Mouse (Mus musculus): ENCODE data around the gene Cacna1d. TPM values are rescaled to one million over a fixed set of nuclear protein-coding genes. Genes with fewer than 3 reads are reported as not detected.

Cacna1d gene
- polyA plus RNA-seq, 1 experiment from 2014 or later: 4.2 TPM

GRCm38 (mm10) chr14:30512896-30513295 lies 21.6 kb upstream of the Cacna1d start:
- H3K9me3 ChIP-seq (replicated peaks): no peaks in the 10 kb centered on the region
- H3K4me2 ChIP-seq (replicated peaks): no peak overlapping the region
- WGBS: 79% methylated on average over 5 of the region's 5 CpGs
- H3K9ac ChIP-seq: no peak overlapping the region
- peaks cover 50% of the 10 kb centered on the region for H3K36me3 ChIP-seq
- no peak overlapping the region for H3K27ac ChIP-seq (replicated peaks)
- H3K4me1 ChIP-seq: no peaks in the 10 kb centered on the region
- ATAC-seq (ENCODE audit: insufficient number of reproducible peaks, low FRiP score, low TSS enrichment, low read depth): no peak
- no peaks in the 10 kb centered on the region for H3K27me3 ChIP-seq
- H3K4me3 ChIP-seq (replicated peaks): no peak overlapping the region

GRCm38 (mm10) chr14:30510214-30510763 lies 19.0 kb upstream of the Cacna1d start:
- peaks cover 63% of the 10 kb centered on the region for H3K36me3 ChIP-seq
- ATAC-seq (ENCODE audit: insufficient number of reproducible peaks, low FRiP score, low TSS enrichment, low read depth): no peak
- WGBS: 90% methylated on average over 6 of the region's 6 CpGs

GRCm38 (mm10) chr14:30504990-30505389 lies 13.7 kb upstream of the Cacna1d start:
- no peaks in the 10 kb centered on the region for H3K9me3 ChIP-seq (replicated peaks)
- no peaks in the 10 kb centered on the region for H3K27me3 ChIP-seq
- H3K4me1 ChIP-seq: peaks cover 9% of the 10 kb centered on the region; the same call in 1 of the 2 replicates
- no peak for ATAC-seq (ENCODE audit: insufficient number of reproducible peaks, low FRiP score, low TSS enrichment, low read depth)
- no peak overlapping the region for H3K9ac ChIP-seq
- H3K4me3 ChIP-seq (replicated peaks): no peak overlapping the region
- no peak overlapping the region for H3K27ac ChIP-seq (replicated peaks)
- peaks cover 40% of the 10 kb centered on the region for H3K36me3 ChIP-seq
- H3K4me2 ChIP-seq (replicated peaks): no peak overlapping the region
- WGBS: 78% methylated on average over 5 of the region's 5 CpGs

More at GRCm38 (mm10) chr14:30510214-30510763, 19.0 kb upstream of the Cacna1d start:
- H3K4me3 ChIP-seq (replicated peaks): no peak overlapping the region
- no peak overlapping the region for H3K4me2 ChIP-seq (replicated peaks)
- no peaks in the 10 kb centered on the region for H3K4me1 ChIP-seq
- H3K9ac ChIP-seq: no peak overlapping the region
- no peak overlapping the region for H3K27ac ChIP-seq (replicated peaks)
- H3K27me3 ChIP-seq: no peaks in the 10 kb centered on the region
- H3K9me3 ChIP-seq (replicated peaks): no peaks in the 10 kb centered on the region

GRCm38 (mm10) chr14:30498202-30498601 lies 6.9 kb upstream of the Cacna1d start:
- peaks cover 24% of the 10 kb centered on the region for H3K36me3 ChIP-seq
- WGBS: 75% methylated on average over 2 of the region's 2 CpGs
- H3K4me1 ChIP-seq: no peaks in the 10 kb centered on the region
- H3K4me3 ChIP-seq (replicated peaks): no peak overlapping the region
- no peak overlapping the region for H3K9ac ChIP-seq
- no peaks in the 10 kb centered on the region for H3K9me3 ChIP-seq (replicated peaks)
- no peak for ATAC-seq (ENCODE audit: insufficient number of reproducible peaks, low FRiP score, low TSS enrichment, low read depth)
- H3K27ac ChIP-seq (replicated peaks): no peak overlapping the region
- no peaks in the 10 kb centered on the region for H3K27me3 ChIP-seq
- H3K4me2 ChIP-seq (replicated peaks): no peak overlapping the region

- Histone ChIP-seq H3K4me2 (replicated peaks) (no peak overlapping the region), H3K4me3 (replicated peaks) (no peak overlapping the region), H3K36me3 (peaks cover 40% of the 10 kb centered on the region), H3K9ac (no peak overlapping the region), H3K27ac (replicated peaks) (no peak overlapping the region), H3K9me3 (replicated peaks) (no peaks in the 10 kb centered on the region), H3K27me3 (no peaks in the 10 kb centered on the region), H3K4me1 (no peaks in the 10 kb centered on the region)
- WGBS: 71% methylated on average over 6 of the region's 6 CpGs
- no peak for ATAC-seq (ENCODE audit: insufficient number of reproducible peaks, low FRiP score, low TSS enrichment, low read depth)
Measured at GRCm38 (mm10) chr14:30494998-30495397, 3.7 kb upstream of the Cacna1d start.

GRCm38 (mm10) chr14:30493276-30493675 lies 2.0 kb upstream of the Cacna1d start:
- H3K36me3 ChIP-seq: peaks cover 44% of the 10 kb centered on the region
- WGBS: 77% methylated on average over 1 of the region's 1 CpGs
- H3K4me1 ChIP-seq: no peaks in the 10 kb centered on the region
- no peak overlapping the region for H3K4me3 ChIP-seq (replicated peaks)
- H3K9me3 ChIP-seq (replicated peaks): no peaks in the 10 kb centered on the region
- ATAC-seq (ENCODE audit: insufficient number of reproducible peaks, low FRiP score, low TSS enrichment, low read depth): no peak
- H3K4me2 ChIP-seq (replicated peaks): no peak overlapping the region
- H3K27me3 ChIP-seq: no peaks in the 10 kb centered on the region
- H3K9ac ChIP-seq: no peak overlapping the region
- no peak overlapping the region for H3K27ac ChIP-seq (replicated peaks)

GRCm38 (mm10) chr14:30479361-30479948 lies 11.8 kb downstream of the Cacna1d start, which contains the start of gene Dcp1a:
Dcp1a (plus strand) TSS chr14:30479535.
- no peaks in the 10 kb centered on the region for H3K9me3 ChIP-seq (replicated peaks)
- peaks cover 17% of the 10 kb centered on the region for H3K4me1 ChIP-seq
- under 1% methylated on average over 39 of the region's 39 CpGs for WGBS
- H3K4me2 ChIP-seq (replicated peaks): peak within 1 kb of the TSS; percentile 61
- H3K9ac ChIP-seq: peak within 1 kb of the TSS; percentile 87
- peaks cover 20% of the 10 kb centered on the region; the same call in 1 of the 2 replicates for H3K36me3 ChIP-seq
- no peaks in the 10 kb centered on the region for H3K27me3 ChIP-seq
- peak; percentile 98 for ATAC-seq (ENCODE audit: insufficient number of reproducible peaks, low FRiP score, low TSS enrichment, low read depth)
- peak within 1 kb of the TSS; percentile 91 for H3K27ac ChIP-seq (replicated peaks)
- H3K4me3 ChIP-seq (replicated peaks): peak within 1 kb of the TSS; percentile 89

GRCm38 (mm10) chr14:30474416-30474815 lies 16.8 kb downstream of the Cacna1d start:
- ATAC-seq (ENCODE audit: insufficient number of reproducible peaks, low FRiP score, low TSS enrichment, low read depth): no peak
- Histone ChIP-seq H3K4me1 (no peaks in the 10 kb centered on the region), H3K9ac (no peak overlapping the region), H3K9me3 (replicated peaks) (no peaks in the 10 kb centered on the region), H3K27me3 (no peaks in the 10 kb centered on the region), H3K4me3 (replicated peaks) (no peak overlapping the region), H3K27ac (replicated peaks) (no peak overlapping the region), H3K4me2 (replicated peaks) (no peak overlapping the region), H3K36me3 (no peaks in the 10 kb centered on the region)
- WGBS: 88% methylated on average over 6 of the region's 6 CpGs

GRCm38 (mm10) chr14:30473605-30474004 lies 17.6 kb downstream of the Cacna1d start:
- H3K27me3 ChIP-seq: no peaks in the 10 kb centered on the region
- 39% methylated on average over 5 of the region's 5 CpGs for WGBS
- H3K36me3 ChIP-seq: no peaks in the 10 kb centered on the region
- no peak overlapping the region for H3K27ac ChIP-seq (replicated peaks)
- H3K9me3 ChIP-seq (replicated peaks): no peaks in the 10 kb centered on the region
- no peak overlapping the region for H3K4me2 ChIP-seq (replicated peaks)
- H3K4me3 ChIP-seq (replicated peaks): no peak overlapping the region
- no peak overlapping the region for H3K9ac ChIP-seq
- H3K4me1 ChIP-seq: no peaks in the 10 kb centered on the region
- no peak for ATAC-seq (ENCODE audit: insufficient number of reproducible peaks, low FRiP score, low TSS enrichment, low read depth)

- 72% methylated on average over 4 of the region's 4 CpGs for WGBS
- no peak for ATAC-seq (ENCODE audit: insufficient number of reproducible peaks, low FRiP score, low TSS enrichment, low read depth)
Measured at GRCm38 (mm10) chr14:30463312-30463711, 27.9 kb downstream of the Cacna1d start.

GRCm38 (mm10) chr14:30459891-30460523 lies 31.2 kb downstream of the Cacna1d start:
- no peak overlapping the region for H3K4me3 ChIP-seq (replicated peaks)
- H3K9me3 ChIP-seq (replicated peaks): no peaks in the 10 kb centered on the region
- 0 out of 2 replicates have a peak overlapping the region, but pooled peaks have one; percentile 6 for H3K4me2 ChIP-seq (replicated peaks)
- no peak overlapping the region for H3K27ac ChIP-seq (replicated peaks)
- ATAC-seq (ENCODE audit: insufficient number of reproducible peaks, low FRiP score, low TSS enrichment, low read depth): no peak
- H3K36me3 ChIP-seq: no peaks in the 10 kb centered on the region
- H3K27me3 ChIP-seq: peaks cover 16% of the 10 kb centered on the region; the same call in 1 of the 2 replicates
- 4% methylated on average over 14 of the region's 14 CpGs for WGBS
- peaks cover 7% of the 10 kb centered on the region for H3K4me1 ChIP-seq
- no peak overlapping the region for H3K9ac ChIP-seq

More at GRCm38 (mm10) chr14:30463312-30463711, 27.9 kb downstream of the Cacna1d start:
- no peak overlapping the region for H3K4me3 ChIP-seq (replicated peaks)
- no peak overlapping the region for H3K27ac ChIP-seq (replicated peaks)
- no peaks in the 10 kb centered on the region; the same call in 1 of the 2 replicates for H3K4me1 ChIP-seq
- H3K4me2 ChIP-seq (replicated peaks): no peak overlapping the region
- no peaks in the 10 kb centered on the region for H3K36me3 ChIP-seq
- H3K27me3 ChIP-seq: peaks cover 7% of the 10 kb centered on the region; the same call in 1 of the 2 replicates
- no peak overlapping the region for H3K9ac ChIP-seq
- no peaks in the 10 kb centered on the region for H3K9me3 ChIP-seq (replicated peaks)
